Mouse (Mus musculus) C2C12 (cell line): ENCODE measurements around the gene Rab5a. TPM values are rescaled to one million over a fixed set of nuclear protein-coding genes. Genes with fewer than 3 reads are reported as not detected.
A peak's percentile ranks its signal among the peaks of the same experiment; 100 is the strongest.

Experiments
- H3K27me3 ChIP-seq: one replicate; pipeline ENCODE4 v1.6.1; 2011; ENCODE audit not compliant: control insufficient read depth, insufficient read depth, insufficient read length
- H3K36me3 ChIP-seq: one replicate; pipeline ENCODE4 v1.6.1; 2011; ENCODE audit not compliant: control insufficient read depth, insufficient read depth
- H3K4me3 ChIP-seq: one replicate; pipeline ENCODE4 v1.5.1; 2011; ENCODE audit warnings: mild to moderate bottlenecking, control low read depth; ENCODE audit not compliant: poor library complexity, insufficient read depth, severe bottlenecking
- H3K79me2 ChIP-seq: one replicate; pipeline ENCODE4 v1.6.1; 2011; ENCODE audit not compliant: control insufficient read depth, insufficient read depth
- H3K79me3 ChIP-seq: one replicate; pipeline ENCODE4 v1.6.1; 2011; ENCODE audit warnings: low read depth, control low read depth
- H3ac ChIP-seq: one replicate; pipeline ENCODE3; 2011; ENCODE audit warnings: low read depth; ENCODE audit not compliant: control insufficient read depth, insufficient read length
- CEBPB ChIP-seq: IDR thresholded peaks from one replicate; pipeline ENCODE4 v1.6.1; 2011; ENCODE audit warnings: low read depth, mild to moderate bottlenecking, control low read depth, moderate library complexity
- CTCF ChIP-seq: IDR thresholded peaks from one replicate; pipeline ENCODE4 v1.5.1; 2011; ENCODE audit not compliant: control insufficient read depth, insufficient read depth, insufficient read length
- FOSL1 ChIP-seq: IDR thresholded peaks from one replicate; pipeline ENCODE4 v1.8.0; 2011; ENCODE audit warnings: mild to moderate bottlenecking, low read length; ENCODE audit not compliant: poor library complexity, insufficient read depth, severe bottlenecking
- MAX ChIP-seq: IDR thresholded peaks from one replicate; pipeline ENCODE4 v1.6.1; 2011; ENCODE audit warnings: mild to moderate bottlenecking, control low read depth
- MYOD1 ChIP-seq: IDR thresholded peaks from one replicate; pipeline ENCODE4 v1.6.1; 2011; ENCODE audit warnings: low read depth; ENCODE audit not compliant: control insufficient read depth, insufficient read length
- MYOG ChIP-seq: IDR thresholded peaks from one replicate; pipeline ENCODE4 v1.6.1; 2011; ENCODE audit not compliant: control insufficient read depth, insufficient read length; ENCODE audit errors: extremely low read depth
- USF1 ChIP-seq: IDR thresholded peaks from one replicate; pipeline ENCODE4 v1.6.1; 2011; ENCODE audit warnings: low read depth, mild to moderate bottlenecking, control low read depth, moderate library complexity
- polyA plus RNA-seq: library from polyadenylated mRNA; unstranded; fragments of >200 nt; fragmentation: generic; extraction: Trizol; gene quantifications from one replicate; pipeline ENCODE4 v1.2.1, GENCODE M21; 2012; ENCODE audit warnings: missing spikeins

Gene Rab5a
- polyA plus RNA-seq, 1 experiment = 13.9 TPM

DNA sequence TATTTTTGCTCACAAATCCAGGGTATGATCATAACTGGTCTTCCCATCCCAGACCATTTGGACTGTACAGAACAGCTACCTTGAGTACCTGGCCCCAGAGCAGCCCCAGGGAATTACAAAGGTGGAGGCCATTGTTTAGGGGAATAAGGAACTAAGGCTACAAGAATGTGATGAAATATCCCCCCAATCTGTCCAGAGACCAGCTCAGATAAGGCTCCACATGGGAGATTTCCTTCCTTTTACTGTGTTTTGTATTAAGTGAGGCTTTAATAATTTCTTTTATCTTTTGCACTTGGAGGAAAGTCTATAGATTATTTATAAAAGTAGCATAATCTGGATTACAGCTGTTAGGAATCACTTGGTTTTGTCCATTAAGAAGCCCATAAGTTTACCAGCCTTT is 10.3 kb upstream of the Rab5a start:
- Histone ChIP-seq H3K79me3 (no peaks in the 10 kb centered on the region), H3K4me3 (no peak overlapping the region), H3K36me3 (no peaks in the 10 kb centered on the region), H3K79me2 (no peaks in the 10 kb centered on the region), H3ac (no peak overlapping the region), H3K27me3 (no peaks in the 10 kb centered on the region)
- no peak for TF ChIP-seq CEBPB
- TF ChIP-seq CTCF = no peak
- no peak for TF ChIP-seq MYOD1
- no peak for TF ChIP-seq USF1
- no peak for TF ChIP-seq MAX
- TF ChIP-seq MYOG = no peak
- TF ChIP-seq FOSL1 = no peak

DNA sequence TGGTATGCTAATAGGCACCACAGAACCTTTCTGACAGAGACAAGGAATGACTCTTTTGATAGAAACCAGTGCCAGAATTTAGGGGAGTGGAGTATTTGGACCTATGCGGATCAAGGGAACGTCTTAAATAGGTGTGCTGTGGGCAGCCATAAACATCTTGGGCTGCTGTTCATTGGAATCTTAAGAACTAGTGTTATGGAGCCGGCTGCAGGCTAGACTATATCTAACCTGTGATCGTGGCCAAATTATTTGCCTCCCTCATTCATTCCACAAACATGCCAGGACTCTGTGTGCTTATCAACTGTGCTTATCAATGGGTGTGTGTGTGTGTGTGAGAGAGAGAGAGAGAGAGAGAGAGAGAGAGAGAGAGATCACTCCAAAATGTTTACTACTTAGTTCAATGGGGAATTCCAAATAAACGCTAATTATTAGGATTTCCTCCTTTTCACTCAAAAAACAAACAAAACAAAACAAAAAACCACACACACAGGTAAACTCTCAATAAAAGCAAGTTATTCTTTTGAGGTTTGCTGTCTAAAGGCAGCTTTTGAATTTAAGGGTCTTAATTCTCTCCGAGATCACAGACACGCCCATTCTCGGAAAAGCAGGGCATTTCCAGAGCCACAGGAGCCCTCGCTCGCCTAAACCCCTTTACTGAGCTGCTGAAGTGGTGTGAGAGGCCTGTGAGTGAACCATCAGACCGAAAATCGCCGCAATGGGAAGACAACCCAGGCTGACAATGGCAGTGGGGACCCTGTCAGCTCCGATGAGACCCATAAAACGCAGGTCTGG is 772 bp upstream of the Rab5a start:
- Histone ChIP-seq H3K79me3 (peaks cover 36% of the 10 kb centered on the region), H3K4me3 (peak overlapping the region; percentile 56), H3K36me3 (peaks cover 11% of the 10 kb centered on the region), H3K79me2 (peaks cover 37% of the 10 kb centered on the region), H3ac (peak overlapping the region; percentile 80), H3K27me3 (no peaks in the 10 kb centered on the region)
- no peak for TF ChIP-seq MAX
- no peak for TF ChIP-seq CTCF
- TF ChIP-seq MYOD1 = no peak

DNA sequence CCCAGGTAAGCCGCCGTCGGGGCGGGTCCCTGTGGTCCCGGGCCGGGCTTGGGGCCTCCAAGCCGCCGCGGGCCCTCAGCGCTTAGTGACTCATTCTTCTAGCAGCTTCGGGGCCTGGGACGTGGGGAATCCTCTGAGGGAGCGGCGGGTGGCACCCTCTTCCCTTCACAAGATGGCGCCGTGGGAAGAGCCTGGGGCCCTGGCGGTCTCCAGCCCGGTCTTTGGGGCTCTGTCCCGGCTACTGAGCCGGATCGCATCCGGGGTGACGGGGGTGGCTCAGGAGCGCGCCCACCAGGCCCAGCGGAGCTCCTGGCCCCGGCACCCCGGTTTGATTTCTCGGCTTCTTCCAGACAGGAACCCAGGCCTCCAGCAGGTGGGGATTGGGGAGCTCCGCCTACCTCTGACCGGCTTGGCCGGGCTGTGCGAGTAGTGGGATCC is 589 bp downstream of the Rab5a start:
- Histone ChIP-seq H3K36me3 (peaks cover 25% of the 10 kb centered on the region), H3K79me3 (peaks cover 48% of the 10 kb centered on the region), H3K4me3 (peak overlapping the region; percentile 74), H3K79me2 (peaks cover 50% of the 10 kb centered on the region), H3ac (peak overlapping the region; percentile 78), H3K27me3 (no peaks in the 10 kb centered on the region)
- TF ChIP-seq MAX (no peak), USF1 (no peak), FOSL1 (no peak), MYOG (no peak), MYOD1 (no peak), CEBPB (no peak), CTCF (no peak)

DNA sequence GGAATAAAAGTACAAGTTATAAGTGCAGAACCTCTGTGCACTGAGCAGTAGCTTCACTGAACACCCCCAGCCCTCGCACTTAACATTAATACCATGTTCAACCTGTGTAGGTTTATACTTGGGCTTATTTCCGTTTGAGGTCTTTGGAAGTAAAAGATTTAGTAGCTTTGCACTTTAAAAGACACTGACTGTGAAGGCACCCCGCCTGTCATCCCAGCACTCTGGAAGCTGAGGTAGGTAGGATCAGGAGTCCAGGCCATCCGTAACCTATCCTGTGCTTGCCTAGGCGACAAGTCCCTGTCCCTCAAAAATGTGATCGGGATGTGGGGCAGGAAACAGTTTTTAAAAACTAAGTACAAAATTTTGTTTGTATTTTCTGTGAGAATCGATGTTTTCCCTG is 1.4 kb downstream of the Rab5a start:
- Histone ChIP-seq H3K27me3 (no peaks in the 10 kb centered on the region), H3K79me3 (peaks cover 49% of the 10 kb centered on the region), H3K4me3 (peak overlapping the region; percentile 74), H3K36me3 (peaks cover 33% of the 10 kb centered on the region), H3ac (peak overlapping the region; percentile 84), H3K79me2 (peaks cover 59% of the 10 kb centered on the region)
- TF ChIP-seq CEBPB (no peak), MYOG (no peak), MAX (no peak)

DNA sequence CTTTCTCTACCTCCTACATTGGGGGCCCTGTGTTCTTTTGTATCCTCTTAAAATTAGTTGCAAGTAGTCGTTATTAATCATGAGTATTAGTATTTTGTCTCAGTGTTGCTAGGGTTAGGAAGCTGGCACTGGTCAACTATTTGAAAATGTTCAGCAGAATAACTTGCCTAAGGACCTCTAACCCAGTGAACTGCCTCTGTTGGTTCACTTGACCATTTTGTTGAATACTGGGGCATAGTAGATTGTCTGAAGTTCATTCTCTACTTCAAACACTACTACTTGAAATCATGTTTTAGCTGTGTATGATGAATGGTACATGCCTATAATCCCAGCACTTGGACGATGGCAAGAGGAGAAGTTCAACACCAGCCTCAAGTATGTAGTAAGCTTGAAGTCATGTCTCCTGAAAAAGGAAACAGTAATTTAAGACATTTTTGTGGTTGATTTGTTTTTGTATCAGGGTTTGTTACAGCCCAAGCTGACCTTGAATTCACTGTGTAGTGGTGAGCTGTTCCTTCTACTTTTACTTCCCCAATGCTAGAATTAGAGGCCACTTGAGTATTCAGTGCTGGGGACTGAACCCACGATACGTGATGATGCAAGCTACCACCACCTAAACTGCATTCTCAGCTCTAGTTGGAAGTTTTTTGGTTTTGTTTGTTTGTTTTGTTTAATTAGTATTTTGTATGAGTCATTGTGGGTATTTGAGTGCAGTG is 9.4 kb downstream of the Rab5a start:
- H3K36me3 ChIP-seq = peaks cover 47% of the 10 kb centered on the region
- H3K4me3 ChIP-seq = no peak overlapping the region
- no peak overlapping the region for H3ac ChIP-seq
- peaks cover 74% of the 10 kb centered on the region for H3K79me3 ChIP-seq
- peaks cover 99% of the 10 kb centered on the region for H3K79me2 ChIP-seq
- TF ChIP-seq CTCF = no peak
- no peak for TF ChIP-seq MAX
- no peak for TF ChIP-seq USF1
- no peak for TF ChIP-seq FOSL1
- peak; percentile 41 for TF ChIP-seq CEBPB
- no peaks in the 10 kb centered on the region for H3K27me3 ChIP-seq

DNA sequence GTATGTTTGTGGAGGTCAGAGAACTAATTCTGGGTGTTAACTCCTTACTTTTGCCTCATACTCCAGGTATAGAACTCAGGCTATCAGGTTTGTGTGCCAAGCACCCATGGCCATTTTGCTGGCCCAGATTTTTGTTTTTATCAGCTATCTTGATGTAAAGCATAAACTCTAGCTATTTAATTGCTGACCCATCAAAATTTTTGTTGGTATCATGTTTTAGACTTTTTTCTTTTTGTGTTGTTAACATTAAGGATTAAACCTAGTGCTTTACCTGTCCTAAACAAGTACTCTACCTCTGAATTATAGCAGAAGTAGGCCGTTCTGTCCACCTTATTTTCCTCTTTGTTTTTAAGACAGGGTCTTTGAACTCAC is 10.0 kb downstream of the Rab5a start:
- TF ChIP-seq FOSL1 (no peak), CTCF (no peak), USF1 (no peak), MYOD1 (no peak), CEBPB (no peak), MYOG (no peak), MAX (no peak)
- Histone ChIP-seq H3K4me3 (no peak overlapping the region), H3ac (no peak overlapping the region), H3K79me3 (peaks cover 74% of the 10 kb centered on the region), H3K79me2 (peaks cover 99% of the 10 kb centered on the region), H3K36me3 (peaks cover 47% of the 10 kb centered on the region), H3K27me3 (no peaks in the 10 kb centered on the region)
